Mouse (Mus musculus): ENCODE data around the gene Adam22. TPM values are rescaled to one million over a fixed set of nuclear protein-coding genes. Genes with fewer than 3 reads are reported as not detected.

The Adam22 gene
- total and polyA plus RNA-seq, 3 experiments = 0.27 to 0.30 TPM; not detected in 1

DNA sequence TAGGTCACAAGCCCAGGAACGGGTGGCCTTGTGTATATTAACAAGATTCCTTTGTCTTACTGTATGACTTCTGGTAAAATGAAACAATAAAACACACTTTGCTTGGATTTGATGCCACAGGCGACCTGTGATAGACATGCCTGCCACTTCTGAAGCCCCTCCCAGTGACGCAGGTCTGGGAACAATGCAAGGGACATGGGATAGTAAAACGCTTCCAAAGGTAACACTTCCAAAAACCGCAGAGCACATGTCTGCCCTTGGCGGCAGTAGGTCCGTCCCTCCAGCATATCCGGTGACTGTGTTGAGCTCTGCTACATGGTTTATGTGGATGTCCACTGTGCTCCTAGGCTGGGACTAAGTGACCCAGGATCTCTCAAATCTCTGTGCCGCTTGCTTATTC lies 294.6 kb downstream of the Adam22 start:
- Histone ChIP-seq H3K4me1 (ENCODE audit: insufficient read depth, low read depth, low read length) (no peaks in the 10 kb centered on the region), H3K36me3 (replicated peaks) (peaks cover 35% of the 10 kb centered on the region), H3K27me3 (ENCODE audit: insufficient read depth, low read length) (no peaks in the 10 kb centered on the region), H3K4me3 (ENCODE audit: low read depth, low read length) (no peak overlapping the region), H3K9me3 (replicated peaks) (no peaks in the 10 kb centered on the region)
- DNase-seq (ENCODE audit: low spot score) (no peak), ATAC-seq (ENCODE audit: extremely low read depth, insufficient number of reproducible peaks, low FRiP score, poor library complexity, severe bottlenecking) (no peak)
- TF ChIP-seq GATA2 (IDR thresholded peaks at IDR 0.05; ENCODE audit: borderline replicate concordance, low read depth, low read length) = no peak

DNA sequence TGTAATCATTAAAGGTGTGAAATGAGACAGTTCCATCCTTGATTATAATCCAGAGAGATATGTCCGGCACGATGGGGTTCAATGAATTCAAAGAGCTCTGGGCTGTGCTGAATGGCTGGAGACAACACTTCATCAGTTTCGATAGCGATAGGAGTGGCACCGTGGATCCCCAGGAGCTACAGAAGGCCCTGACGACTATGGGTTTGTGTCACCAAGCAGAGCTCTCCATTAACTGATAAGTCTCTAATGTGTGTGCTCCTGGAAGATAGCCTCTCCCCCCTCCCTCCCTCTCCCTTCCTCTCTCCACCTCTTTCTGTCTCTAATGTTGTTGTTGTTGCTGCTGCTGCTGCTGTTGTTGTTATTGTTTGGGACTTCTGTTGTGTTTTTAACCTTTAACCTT lies 304.8 kb downstream of the Adam22 start:
- TF ChIP-seq TAL1 (conservative IDR thresholded peaks at IDR 0.05; ENCODE audit: low read depth, low read length) (no peak), CTCF (IDR thresholded peaks at IDR 0.05; ENCODE audit: low read depth, low read length) (no peak), POLR2AphosphoS5 (IDR thresholded peaks at IDR 0.05; ENCODE audit: insufficient replicate concordance, low read depth, low read length) (no peak), GATA2 (IDR thresholded peaks at IDR 0.05; ENCODE audit: borderline replicate concordance, low read depth, low read length) (no peak), GATA1 (IDR thresholded peaks at IDR 0.05; ENCODE audit: borderline replicate concordance, low read length) (no peak)
- H3K36me3 ChIP-seq (replicated peaks) = peaks cover 86% of the 10 kb centered on the region
- DNase-seq (ENCODE audit: low spot score) (no peak), ATAC-seq (ENCODE audit: extremely low read depth, insufficient number of reproducible peaks, low FRiP score, poor library complexity, severe bottlenecking) (no peak)
- no peaks in the 10 kb centered on the region for H3K27me3 ChIP-seq (ENCODE audit: insufficient read depth, low read length)
- 0 out of 2 replicates have a peak, but pooled peaks cover under 1% of the 10 kb centered on the region for H3K4me1 ChIP-seq (ENCODE audit: insufficient read depth, low read depth, low read length)
- no peaks in the 10 kb centered on the region for H3K9me3 ChIP-seq (replicated peaks)
- no peak overlapping the region for H3K4me3 ChIP-seq (ENCODE audit: low read depth, low read length)

DNA sequence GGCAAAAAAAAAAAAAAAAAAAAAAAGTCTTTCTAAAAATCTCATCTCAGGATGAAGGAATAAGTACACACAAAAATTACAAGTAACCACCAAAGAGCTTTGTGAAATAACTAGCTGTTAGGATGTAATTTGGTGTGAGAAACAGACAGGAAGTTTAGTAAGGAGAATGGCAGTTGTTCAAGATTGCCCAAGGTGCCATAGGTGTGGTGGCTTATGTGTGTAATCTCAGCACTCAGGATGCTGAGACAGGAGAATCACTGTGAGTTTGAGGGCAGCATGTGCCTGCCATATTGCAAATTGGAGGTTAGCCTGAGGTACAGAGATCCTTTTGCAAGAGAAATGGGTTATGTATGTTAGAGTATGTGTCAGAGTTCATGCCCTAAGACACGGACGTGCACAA lies 305.5 kb downstream of the Adam22 start:
- peaks cover 87% of the 10 kb centered on the region for H3K36me3 ChIP-seq (replicated peaks)
- ATAC-seq (ENCODE audit: extremely low read depth, insufficient number of reproducible peaks, low FRiP score, poor library complexity, severe bottlenecking) = no peak
- TF ChIP-seq TAL1 (conservative IDR thresholded peaks at IDR 0.05; ENCODE audit: low read depth, low read length) (no peak), CTCF (IDR thresholded peaks at IDR 0.05; ENCODE audit: low read depth, low read length) (no peak), GATA2 (IDR thresholded peaks at IDR 0.05; ENCODE audit: borderline replicate concordance, low read depth, low read length) (no peak), POLR2AphosphoS5 (IDR thresholded peaks at IDR 0.05; ENCODE audit: insufficient replicate concordance, low read depth, low read length) (no peak), GATA1 (IDR thresholded peaks at IDR 0.05; ENCODE audit: borderline replicate concordance, low read length) (no peak)

DNA sequence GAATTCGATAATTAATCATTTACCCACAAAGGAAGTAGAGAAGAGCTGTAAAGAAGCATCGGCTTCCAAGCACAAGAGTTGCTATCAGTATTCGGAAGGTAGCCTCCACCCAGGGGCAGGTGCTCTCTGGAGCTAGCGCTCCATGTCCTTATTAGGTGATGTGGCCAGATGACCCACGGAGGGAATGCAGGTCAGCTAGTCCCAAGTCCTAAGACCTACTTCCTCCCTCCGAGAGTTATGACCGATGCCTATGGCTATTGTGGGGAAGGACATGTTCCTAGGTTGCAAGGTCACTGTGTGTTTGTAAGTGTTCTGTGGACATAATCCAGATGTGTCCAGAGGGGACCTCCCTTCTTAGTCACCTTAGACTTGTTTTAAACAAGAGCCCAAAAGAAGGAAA lies 309.9 kb downstream of the Adam22 start:
- Histone ChIP-seq H3K4me3 (ENCODE audit: low read depth, low read length) (no peak overlapping the region), H3K27me3 (ENCODE audit: insufficient read depth, low read length) (no peaks in the 10 kb centered on the region), H3K36me3 (replicated peaks) (peaks cover 44% of the 10 kb centered on the region), H3K4me1 (ENCODE audit: insufficient read depth, low read depth, low read length) (peaks cover 18% of the 10 kb centered on the region), H3K9me3 (replicated peaks) (no peaks in the 10 kb centered on the region)
- ATAC-seq (ENCODE audit: extremely low read depth, insufficient number of reproducible peaks, low FRiP score, poor library complexity, severe bottlenecking) (no peak), DNase-seq (ENCODE audit: low spot score) (no peak)
- TF ChIP-seq POLR2AphosphoS5 (IDR thresholded peaks at IDR 0.05; ENCODE audit: insufficient replicate concordance, low read depth, low read length) (no peak), TAL1 (conservative IDR thresholded peaks at IDR 0.05; ENCODE audit: low read depth, low read length) (no peak), CTCF (IDR thresholded peaks at IDR 0.05; ENCODE audit: low read depth, low read length) (no peak), GATA2 (IDR thresholded peaks at IDR 0.05; ENCODE audit: borderline replicate concordance, low read depth, low read length) (no peak), GATA1 (IDR thresholded peaks at IDR 0.05; ENCODE audit: borderline replicate concordance, low read length) (no peak)

More for the DNA sequence above, 305.5 kb downstream of the Adam22 start:
- DNase-seq (ENCODE audit: low spot score) = no peak
- peaks cover 5% of the 10 kb centered on the region; the same call in 1 of the 2 replicates for H3K4me1 ChIP-seq (ENCODE audit: insufficient read depth, low read depth, low read length)
- no peaks in the 10 kb centered on the region for H3K27me3 ChIP-seq (ENCODE audit: insufficient read depth, low read length)
- no peak overlapping the region for H3K4me3 ChIP-seq (ENCODE audit: low read depth, low read length)
- H3K9me3 ChIP-seq (replicated peaks) = no peaks in the 10 kb centered on the region

DNA sequence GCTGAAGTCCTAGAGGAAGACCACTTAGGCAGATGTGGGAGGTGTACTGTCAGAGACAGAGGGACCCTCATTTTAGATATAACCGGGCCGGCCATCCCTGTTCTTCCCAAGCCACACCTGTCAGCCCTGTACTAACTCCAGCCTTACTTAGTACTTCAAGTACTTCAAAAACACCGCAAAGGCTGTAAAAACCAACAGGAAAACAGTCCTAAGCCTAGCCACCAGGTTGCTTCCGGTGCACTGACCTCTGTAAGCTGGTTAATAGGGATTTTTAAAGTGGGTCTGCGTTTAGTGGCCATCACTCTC lies 311.0 kb downstream of the Adam22 start:
- Histone ChIP-seq H3K9me3 (replicated peaks) (no peaks in the 10 kb centered on the region), H3K4me1 (ENCODE audit: insufficient read depth, low read depth, low read length) (peaks cover 18% of the 10 kb centered on the region), H3K4me3 (ENCODE audit: low read depth, low read length) (peak overlapping the region; percentile 96), H3K36me3 (replicated peaks) (peaks cover 37% of the 10 kb centered on the region), H3K27me3 (ENCODE audit: insufficient read depth, low read length) (peaks cover 2% of the 10 kb centered on the region; the same call in 1 of the 2 replicates)
- 0 out of 2 replicates have a peak, but pooled peaks have one; percentile 1 for ATAC-seq (ENCODE audit: extremely low read depth, insufficient number of reproducible peaks, low FRiP score, poor library complexity, severe bottlenecking)
- no peak for TF ChIP-seq POLR2AphosphoS5 (IDR thresholded peaks at IDR 0.05; ENCODE audit: insufficient replicate concordance, low read depth, low read length)
- no peak for TF ChIP-seq TAL1 (conservative IDR thresholded peaks at IDR 0.05; ENCODE audit: low read depth, low read length)
- no peak for TF ChIP-seq GATA2 (IDR thresholded peaks at IDR 0.05; ENCODE audit: borderline replicate concordance, low read depth, low read length)
- no peak for TF ChIP-seq GATA1 (IDR thresholded peaks at IDR 0.05; ENCODE audit: borderline replicate concordance, low read length)
- no peak for TF ChIP-seq CTCF (IDR thresholded peaks at IDR 0.05; ENCODE audit: low read depth, low read length)
- DNase-seq (ENCODE audit: low spot score) = peak; percentile 2

DNA sequence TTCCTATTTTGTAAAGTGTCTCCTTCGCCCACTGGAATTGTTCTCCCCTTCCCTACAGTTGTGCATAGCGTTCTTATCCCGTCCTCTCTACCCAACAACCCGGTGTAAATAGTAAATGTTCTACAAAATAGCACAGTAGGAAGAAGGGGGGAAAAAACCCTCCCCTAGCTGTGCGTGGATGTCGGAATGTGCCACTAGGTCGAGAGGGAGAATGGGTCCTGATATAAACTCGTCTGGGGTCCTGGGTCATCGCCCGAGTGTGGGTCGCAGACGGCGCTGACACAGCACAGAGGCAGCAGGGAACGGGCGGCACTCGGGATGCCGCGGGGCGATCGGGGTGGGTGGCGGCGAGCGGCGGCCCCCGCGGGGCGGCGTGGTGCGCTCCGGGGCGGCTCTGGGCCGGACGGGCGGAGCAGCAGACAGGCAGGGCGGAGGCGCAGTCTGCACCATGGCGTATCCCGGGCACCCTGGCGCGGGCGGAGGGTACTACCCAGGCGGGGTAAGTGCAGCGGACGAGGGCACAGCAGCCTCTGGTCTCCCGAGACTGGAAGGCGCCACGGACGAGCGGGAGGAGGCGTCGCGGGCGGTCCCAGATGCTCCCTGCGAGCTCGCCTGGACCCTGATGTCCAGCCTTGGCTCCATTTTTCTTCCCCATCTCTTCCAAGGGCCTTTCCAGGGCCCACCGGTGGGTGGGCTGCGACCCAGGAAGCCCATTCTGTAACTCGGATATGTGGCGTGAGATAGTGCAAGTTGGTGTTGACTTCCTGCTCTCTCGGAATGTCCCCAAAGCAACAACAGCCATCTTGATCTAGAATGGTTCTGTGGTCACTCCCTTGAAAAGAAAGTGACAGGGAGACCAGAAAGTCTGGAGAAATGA lies 311.6 kb downstream of the Adam22 start:
- no peak for TF ChIP-seq TAL1 (conservative IDR thresholded peaks at IDR 0.05; ENCODE audit: low read depth, low read length)
- TF ChIP-seq POLR2AphosphoS5 (IDR thresholded peaks at IDR 0.05; ENCODE audit: insufficient replicate concordance, low read depth, low read length) = no peak
- no peak for TF ChIP-seq CTCF (IDR thresholded peaks at IDR 0.05; ENCODE audit: low read depth, low read length)
- no peak for TF ChIP-seq GATA1 (IDR thresholded peaks at IDR 0.05; ENCODE audit: borderline replicate concordance, low read length)
- no peak for TF ChIP-seq GATA2 (IDR thresholded peaks at IDR 0.05; ENCODE audit: borderline replicate concordance, low read depth, low read length)
- Histone ChIP-seq H3K27me3 (ENCODE audit: insufficient read depth, low read length) (peaks cover 2% of the 10 kb centered on the region; the same call in 1 of the 2 replicates), H3K4me1 (ENCODE audit: insufficient read depth, low read depth, low read length) (peaks cover 18% of the 10 kb centered on the region), H3K36me3 (replicated peaks) (peaks cover 31% of the 10 kb centered on the region), H3K9me3 (replicated peaks) (no peaks in the 10 kb centered on the region), H3K4me3 (ENCODE audit: low read depth, low read length) (peak overlapping the region; percentile 96)
- peak; percentile 78 for DNase-seq (ENCODE audit: low spot score)
- ATAC-seq (ENCODE audit: extremely low read depth, insufficient number of reproducible peaks, low FRiP score, poor library complexity, severe bottlenecking) = peak; percentile 74

All from G1E (cell line).